Mouse (Mus musculus): Measurements from ENCODE around the gene Prkca. TPM values are rescaled to one million over a fixed set of nuclear protein-coding genes. Genes with fewer than 3 reads are reported as not detected.

Gene Prkca
- polyA plus RNA-seq, 2 experiments: 2.5 to 3.8 TPM

GRCm38 (mm10) chr11:108320561-108320960, 23.2 kb downstream of the Prkca start:
- H3K4me1 ChIP-seq (replicated peaks; ENCODE audit: control insufficient read depth in 2 of 2, insufficient read depth in 2 of 2, low read length in 1 of 2): peaks cover 0 to 17% of the 10 kb centered on the region in 2 experiments; a peak in 2 of 4 replicates
- TF ChIP-seq CTCF (IDR thresholded peaks at IDR 0.05; ENCODE audit: low read depth) (no peak), EP300 (IDR thresholded peaks at IDR 0.05; ENCODE audit: low read depth) (no peak)
- no peaks in the 10 kb centered on the region for H3K27me3 ChIP-seq (ENCODE audit: control insufficient read depth, insufficient read depth, low read length)
- no peak overlapping the region for H3K9ac ChIP-seq (replicated peaks)
- H3K4me2 ChIP-seq (ENCODE audit: low read depth): no peak overlapping the region
- H3K27ac ChIP-seq: no peak overlapping the region
- ATAC-seq (ENCODE audit: insufficient read depth): no peak
- DNase-seq (ENCODE audit: low read depth in 3 of 3, low spot score in 3 of 3): no peak
- H3K9me3 ChIP-seq (ENCODE audit: control insufficient read depth, low read length): no peaks in the 10 kb centered on the region
- no peaks in the 10 kb centered on the region for H3K36me3 ChIP-seq (replicated peaks; ENCODE audit: control insufficient read depth, insufficient read depth, low read depth)
- H3K4me3 ChIP-seq (ENCODE audit: insufficient read depth in 1 of 2, low read depth in 2 of 2, low read length in 2 of 2): no peak overlapping the region
- WGBS (ENCODE audit: insufficient replicate concordance): 21% methylated on average over 7 of the region's 7 CpGs

GRCm38 (mm10) chr11:108319162-108319561, 24.6 kb downstream of the Prkca start:
- TF ChIP-seq EP300 (IDR thresholded peaks at IDR 0.05; ENCODE audit: low read depth): peak; percentile 64
- TF ChIP-seq CTCF (IDR thresholded peaks at IDR 0.05; ENCODE audit: low read depth): no peak
- H3K27ac ChIP-seq: no peak overlapping the region

GRCm38 (mm10) chr11:108317878-108318277, 25.9 kb downstream of the Prkca start:
- Histone ChIP-seq H3K36me3 (replicated peaks; ENCODE audit: control insufficient read depth, insufficient read depth, low read depth) (no peaks in the 10 kb centered on the region), H3K4me2 (ENCODE audit: low read depth) (no peak overlapping the region), H3K27me3 (ENCODE audit: control insufficient read depth, insufficient read depth, low read length) (no peaks in the 10 kb centered on the region), H3K4me1 (replicated peaks; ENCODE audit: control insufficient read depth in 2 of 2, insufficient read depth in 2 of 2, low read length in 1 of 2) (peaks cover 0 to 20% of the 10 kb centered on the region in 2 experiments; a peak in 2 of 4 replicates), H3K9me3 (ENCODE audit: control insufficient read depth, low read length) (no peaks in the 10 kb centered on the region), H3K4me3 (ENCODE audit: insufficient read depth in 1 of 2, low read depth in 2 of 2, low read length in 2 of 2) (no peak overlapping the region), H3K27ac (no peak overlapping the region), H3K9ac (replicated peaks) (no peak overlapping the region)
- 40% methylated on average over 6 of the region's 6 CpGs for WGBS (ENCODE audit: insufficient replicate concordance)
- ATAC-seq (ENCODE audit: insufficient read depth) (no peak), DNase-seq (ENCODE audit: low read depth in 3 of 3, low spot score in 3 of 3) (no peak)
- no peak for TF ChIP-seq CTCF (IDR thresholded peaks at IDR 0.05; ENCODE audit: low read depth)
- no peak for TF ChIP-seq EP300 (IDR thresholded peaks at IDR 0.05; ENCODE audit: low read depth)

More at GRCm38 (mm10) chr11:108319162-108319561, 24.6 kb downstream of the Prkca start:
- H3K9ac ChIP-seq (replicated peaks): no peak overlapping the region
- H3K27me3 ChIP-seq (ENCODE audit: control insufficient read depth, insufficient read depth, low read length): no peaks in the 10 kb centered on the region
- peak; percentile 82 for ATAC-seq (ENCODE audit: insufficient read depth)
- no peaks in the 10 kb centered on the region for H3K36me3 ChIP-seq (replicated peaks; ENCODE audit: control insufficient read depth, insufficient read depth, low read depth)
- DNase-seq (ENCODE audit: low read depth in 3 of 3, low spot score in 3 of 3): no peak
- WGBS (ENCODE audit: insufficient replicate concordance): 50% methylated on average over 11 of the region's 11 CpGs
- no peak overlapping the region for H3K4me2 ChIP-seq (ENCODE audit: low read depth)
- H3K4me3 ChIP-seq (ENCODE audit: insufficient read depth in 1 of 2, low read depth in 2 of 2, low read length in 2 of 2): no peak overlapping the region
- peaks cover 0 to 17% of the 10 kb centered on the region in 2 experiments; a peak in 2 of 4 replicates for H3K4me1 ChIP-seq (replicated peaks; ENCODE audit: control insufficient read depth in 2 of 2, insufficient read depth in 2 of 2, low read length in 1 of 2)
- H3K9me3 ChIP-seq (ENCODE audit: control insufficient read depth, low read length): no peaks in the 10 kb centered on the region

DNA sequence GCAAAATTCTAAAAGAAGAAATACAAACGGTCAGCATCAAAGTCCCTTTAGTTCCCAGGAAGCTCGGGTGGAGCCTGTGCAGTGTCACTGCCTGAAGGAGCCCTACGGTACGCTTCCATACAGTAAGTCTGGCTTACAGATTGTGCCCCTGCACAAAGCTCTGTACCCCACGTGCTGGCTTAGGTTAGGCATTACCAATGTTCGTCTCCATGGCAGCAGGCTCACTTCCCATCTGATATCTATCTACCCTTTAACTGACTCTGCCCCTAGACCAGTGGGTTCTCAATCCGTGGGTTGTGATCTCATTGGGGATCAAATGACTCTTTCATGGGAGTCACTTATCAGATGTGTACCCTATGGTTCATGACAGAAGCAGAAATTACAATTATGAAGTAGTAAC, 28.0 kb downstream of the Prkca start:
- Histone ChIP-seq H3K4me2 (ENCODE audit: low read depth) (no peak overlapping the region), H3K27ac (no peak overlapping the region), H3K4me3 (ENCODE audit: insufficient read depth in 1 of 2, low read depth in 2 of 2, low read length in 2 of 2) (no peak overlapping the region), H3K9me3 (ENCODE audit: control insufficient read depth, low read length) (no peaks in the 10 kb centered on the region), H3K4me1 (replicated peaks; ENCODE audit: control insufficient read depth in 2 of 2, insufficient read depth in 2 of 2, low read length in 1 of 2) (peaks cover 2 to 24% of the 10 kb centered on the region in 2 experiments; a peak in 2 of 4 replicates), H3K36me3 (replicated peaks; ENCODE audit: control insufficient read depth, insufficient read depth, low read depth) (no peaks in the 10 kb centered on the region), H3K27me3 (ENCODE audit: control insufficient read depth, insufficient read depth, low read length) (no peaks in the 10 kb centered on the region), H3K9ac (replicated peaks) (no peak overlapping the region)
- no peak for TF ChIP-seq CTCF (IDR thresholded peaks at IDR 0.05; ENCODE audit: low read depth)
- TF ChIP-seq EP300 (IDR thresholded peaks at IDR 0.05; ENCODE audit: low read depth): no peak
- DNase-seq (ENCODE audit: low read depth in 3 of 3, low spot score in 3 of 3) (no peak), ATAC-seq (ENCODE audit: insufficient read depth) (no peak)
- WGBS (ENCODE audit: insufficient replicate concordance): 44% methylated on average over 7 of the region's 7 CpGs

DNA sequence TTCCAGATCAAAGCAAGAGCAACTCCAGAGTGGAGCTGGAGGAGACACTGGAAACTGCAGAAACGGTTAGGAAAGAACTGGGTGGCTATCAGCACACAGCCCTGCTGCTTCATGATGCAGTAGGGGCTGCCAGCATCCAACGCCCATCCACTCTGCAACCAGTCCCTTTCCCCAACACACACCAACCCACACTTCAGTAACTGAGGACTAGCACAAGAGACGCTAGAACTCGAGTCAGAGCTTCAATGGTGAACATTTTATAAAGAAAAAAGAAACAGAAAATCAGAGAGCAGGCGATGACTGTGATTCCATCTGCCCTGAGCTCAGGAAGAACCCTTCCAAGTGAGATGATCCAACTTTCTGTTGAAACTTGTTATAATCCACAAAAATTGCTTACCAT, 31.2 kb downstream of the Prkca start:
- H3K9me3 ChIP-seq (ENCODE audit: control insufficient read depth, low read length): no peaks in the 10 kb centered on the region
- H3K4me2 ChIP-seq (ENCODE audit: low read depth): no peak overlapping the region
- no peaks in the 10 kb centered on the region for H3K27me3 ChIP-seq (ENCODE audit: control insufficient read depth, insufficient read depth, low read length)
- no peak overlapping the region for H3K9ac ChIP-seq (replicated peaks)
- ATAC-seq (ENCODE audit: insufficient read depth) (no peak), DNase-seq (ENCODE audit: low read depth in 3 of 3, low spot score in 3 of 3) (no peak)
- H3K4me1 ChIP-seq (replicated peaks; ENCODE audit: control insufficient read depth in 2 of 2, insufficient read depth in 2 of 2, low read length in 1 of 2): peaks cover 2 to 12% of the 10 kb centered on the region in 2 experiments; a peak in 2 of 4 replicates
- H3K36me3 ChIP-seq (replicated peaks; ENCODE audit: control insufficient read depth, insufficient read depth, low read depth): no peaks in the 10 kb centered on the region
- H3K4me3 ChIP-seq (ENCODE audit: insufficient read depth in 1 of 2, low read depth in 2 of 2, low read length in 2 of 2): no peak overlapping the region
- H3K27ac ChIP-seq: no peak overlapping the region
- 38% methylated on average over 5 of the region's 5 CpGs for WGBS (ENCODE audit: insufficient replicate concordance)
- TF ChIP-seq EP300 (IDR thresholded peaks at IDR 0.05; ENCODE audit: low read depth) (no peak), CTCF (IDR thresholded peaks at IDR 0.05; ENCODE audit: low read depth) (no peak)
